Mouse (Mus musculus) hindbrain, embryonic 16.5 days (tissue): ENCODE measurements at regions not wholly inside any gene's neighbourhood (a gene's known extent, or its start where the extent isn't known, plus 50 kb on each side); places are given as distances from the start of the nearest gene placed in this dataset.
"Not testable (repeated sequence)": the region's sequence is repeated elsewhere in the genome, so short reads cannot be mapped to it uniquely, and the experiment has no call there.

Source experiments
- ATAC-seq: fragments of 200-750 bp; cut with Nextera tagmentation; 2 replicates; pipeline ENCODE4 v1.8.0; 2017; ENCODE audit warnings: moderate TSS enrichment, moderate library complexity
- H3K27ac ChIP-seq: fragments of 300-500 bp; sonication (generic); 2 replicates; pipeline ENCODE4 v1.5.1; 2014; ENCODE audit warnings: low read depth, mild to moderate bottlenecking, control low read depth, low read length, moderate library complexity
- H3K27me3 ChIP-seq: fragments of 300-500 bp; sonication (generic); replicated peaks from 2 replicates; pipeline ENCODE4 v1.6.1; 2014; ENCODE audit warnings: low read length; ENCODE audit not compliant: control insufficient read depth, insufficient read depth
- H3K36me3 ChIP-seq: fragments of 300-500 bp; sonication (generic); 2 replicates; pipeline ENCODE4 v1.6.1; 2014; ENCODE audit warnings: mild to moderate bottlenecking, low read length, moderate library complexity, mixed read lengths; ENCODE audit not compliant: control insufficient read depth, insufficient read depth
- H3K4me1 ChIP-seq: fragments of 300-500 bp; sonication (generic); 2 replicates; pipeline ENCODE4 v1.6.1; 2014; ENCODE audit warnings: low read depth, low read length; ENCODE audit not compliant: control insufficient read depth, insufficient read depth
- H3K4me2 ChIP-seq: fragments of 300-500 bp; sonication (generic); 2 replicates; pipeline ENCODE4 v1.6.1; 2014; ENCODE audit warnings: mild to moderate bottlenecking, low read length, control low read depth, moderate library complexity
- H3K4me3 ChIP-seq: fragments of 300-500 bp; sonication (generic); 2 replicates; pipeline ENCODE4 v1.5.1; 2014; ENCODE audit warnings: mild to moderate bottlenecking, low read length, control low read depth, moderate library complexity
- H3K9ac ChIP-seq: fragments of 300-500 bp; sonication (generic); 2 replicates; pipeline ENCODE4 v1.6.1; 2014; ENCODE audit warnings: low read depth, mild to moderate bottlenecking, control low read depth, low read length, moderate library complexity
- H3K9me3 ChIP-seq: fragments of 300-500 bp; sonication (generic); 2 replicates; pipeline ENCODE4 v1.6.1; 2014; ENCODE audit warnings: mild to moderate bottlenecking, low read length, moderate library complexity; ENCODE audit not compliant: control insufficient read depth
- WGBS: fragments of 180-500 bp; shearing (Covaris S2); extraction: QIAGEN DNeasy Blood & Tissue Kit; methylation state at CpG from one replicate; pipeline ENCODE4 v1.1.7; 2014; 5-methylcytosine and 5-hydroxymethylcytosine counted together

GRCm38 (mm10) chr7:70256806-70257205 is 109.7 kb downstream of the Nr2f2 start:
- Histone ChIP-seq H3K27me3 (no peaks in the 10 kb centered on the region), H3K4me1 (no peaks in the 10 kb centered on the region), H3K36me3 (no peaks in the 10 kb centered on the region), H3K4me2 (no peak overlapping the region), H3K9ac (no peak overlapping the region), H3K9me3 (no peaks in the 10 kb centered on the region), H3K27ac (no peak overlapping the region), H3K4me3 (no peak overlapping the region)
- ATAC-seq, result no peak
- 96% methylated on average over 4 of the region's 4 CpGs for WGBS

GRCm38 (mm10) chr7:70255072-70255471 is 111.5 kb downstream of the Nr2f2 start:
- Histone ChIP-seq H3K27me3 (no peaks in the 10 kb centered on the region), H3K4me1 (no peaks in the 10 kb centered on the region), H3K4me2 (no peak overlapping the region), H3K9me3 (no peaks in the 10 kb centered on the region), H3K4me3 (no peak overlapping the region), H3K9ac (no peak overlapping the region), H3K36me3 (no peaks in the 10 kb centered on the region), H3K27ac (no peak overlapping the region)
- 90% methylated on average over 3 of the region's 3 CpGs for WGBS
- no peak for ATAC-seq

- Histone ChIP-seq H3K4me2 (no peak overlapping the region), H3K36me3 (no peaks in the 10 kb centered on the region), H3K9ac (no peak overlapping the region), H3K9me3 (no peaks in the 10 kb centered on the region), H3K4me3 (no peak overlapping the region), H3K27me3 (no peaks in the 10 kb centered on the region), H3K4me1 (no peaks in the 10 kb centered on the region), H3K27ac (no peak overlapping the region)
- no peak for ATAC-seq
- WGBS, result 70% methylated on average over 4 of the region's 4 CpGs
Observed at GRCm38 (mm10) chr7:70253275-70253674, 113.3 kb downstream of the Nr2f2 start.

GRCm38 (mm10) chr7:70239059-70239458 is 127.5 kb downstream of the Nr2f2 start:
- H3K9me3 ChIP-seq, H3K36me3 ChIP-seq, H3K9ac ChIP-seq, ATAC-seq, H3K27ac ChIP-seq, H3K4me3 ChIP-seq, H3K27me3 ChIP-seq, H3K4me1 ChIP-seq, H3K4me2 ChIP-seq: not testable (repeated sequence)
- WGBS, result 90% methylated on average over 9 of the region's 9 CpGs

- ATAC-seq, result no peak
- WGBS, result 86% methylated on average over 6 of the region's 6 CpGs
Observed at GRCm38 (mm10) chr7:70219310-70219709, 147.2 kb downstream of the Nr2f2 start.

GRCm38 (mm10) chr7:70217137-70217536 is 149.4 kb downstream of the Nr2f2 start:
- H3K4me2 ChIP-seq, result no peak overlapping the region
- no peak overlapping the region for H3K27ac ChIP-seq
- H3K9me3 ChIP-seq, result no peaks in the 10 kb centered on the region
- no peaks in the 10 kb centered on the region for H3K4me1 ChIP-seq
- H3K36me3 ChIP-seq, result no peaks in the 10 kb centered on the region
- no peak overlapping the region for H3K4me3 ChIP-seq
- no peaks in the 10 kb centered on the region for H3K27me3 ChIP-seq
- WGBS, result 93% methylated on average over 2 of the region's 2 CpGs
- H3K9ac ChIP-seq, result no peak overlapping the region
- ATAC-seq, result no peak

More at GRCm38 (mm10) chr7:70219310-70219709, 147.2 kb downstream of the Nr2f2 start:
- H3K4me1 ChIP-seq, result no peaks in the 10 kb centered on the region
- no peaks in the 10 kb centered on the region for H3K27me3 ChIP-seq
- H3K4me3 ChIP-seq, result no peak overlapping the region
- H3K4me2 ChIP-seq, result no peak overlapping the region
- no peak overlapping the region for H3K27ac ChIP-seq
- H3K9ac ChIP-seq, result no peak overlapping the region
- no peaks in the 10 kb centered on the region for H3K36me3 ChIP-seq
- no peaks in the 10 kb centered on the region for H3K9me3 ChIP-seq

- H3K9me3 ChIP-seq, result no peaks in the 10 kb centered on the region
- H3K4me1 ChIP-seq, result no peaks in the 10 kb centered on the region
- WGBS, result 69% methylated on average over 4 of the region's 4 CpGs
- no peaks in the 10 kb centered on the region for H3K27me3 ChIP-seq
- no peak overlapping the region for H3K9ac ChIP-seq
- no peak for ATAC-seq
- H3K4me2 ChIP-seq, result no peak overlapping the region
- no peak overlapping the region for H3K27ac ChIP-seq
- H3K36me3 ChIP-seq, result no peaks in the 10 kb centered on the region
- no peak overlapping the region for H3K4me3 ChIP-seq
Observed at GRCm38 (mm10) chr7:70213970-70214520, 152.5 kb downstream of the Nr2f2 start.

- Histone ChIP-seq H3K4me1 (no peaks in the 10 kb centered on the region), H3K9ac (no peak overlapping the region), H3K36me3 (no peaks in the 10 kb centered on the region), H3K27me3 (no peaks in the 10 kb centered on the region), H3K9me3 (no peaks in the 10 kb centered on the region), H3K27ac (no peak overlapping the region), H3K4me2 (no peak overlapping the region), H3K4me3 (no peak overlapping the region)
- ATAC-seq, result no peak
- WGBS, result 93% methylated on average over 1 of the region's 1 CpGs
Observed at GRCm38 (mm10) chr7:70205900-70206299, 160.6 kb downstream of the Nr2f2 start.

GRCm38 (mm10) chr7:70200188-70200587 is 166.3 kb downstream of the Nr2f2 start:
- Histone ChIP-seq H3K27me3 (no peaks in the 10 kb centered on the region), H3K9ac (no peak overlapping the region), H3K4me1 (no peaks in the 10 kb centered on the region), H3K27ac (no peak overlapping the region), H3K36me3 (no peaks in the 10 kb centered on the region), H3K4me2 (no peak overlapping the region), H3K9me3 (no peaks in the 10 kb centered on the region), H3K4me3 (no peak overlapping the region)
- WGBS, result 93% methylated on average over 4 of the region's 4 CpGs
- ATAC-seq, result no peak

GRCm38 (mm10) chr7:70178956-70179355 is 187.6 kb downstream of the Nr2f2 start:
- Histone ChIP-seq H3K27me3 (no peaks in the 10 kb centered on the region), H3K4me3 (no peak overlapping the region), H3K4me1 (no peaks in the 10 kb centered on the region), H3K4me2 (no peak overlapping the region), H3K36me3 (no peaks in the 10 kb centered on the region), H3K27ac (no peak overlapping the region), H3K9ac (no peak overlapping the region), H3K9me3 (no peaks in the 10 kb centered on the region)
- WGBS, result 62% methylated on average over 2 of the region's 2 CpGs
- no peak for ATAC-seq
